Mouse (Mus musculus) erythroblast, embryonic 14.5 days (primary cell): ENCODE data around the gene Map3k7.

Experiments
- GATA1 ChIP-seq: IDR thresholded peaks from 2 replicates; pipeline ENCODE4 v1.6.1; 2012; ENCODE audit warnings: low read length, inconsistent platforms, mixed read lengths
- TAL1 ChIP-seq: IDR thresholded peaks from 3 replicates; pipeline ENCODE4 v1.6.1; 2012; ENCODE audit warnings: low read length, inconsistent platforms, mixed read lengths

- no peak for TF ChIP-seq TAL1
- TF ChIP-seq GATA1, result no peak
These were observed 27.0 kb upstream of the Map3k7 start for GRCm38 (mm10) chr4:31936911-31937375.
